Mouse (Mus musculus) liver, adult 2 months (tissue): ENCODE data around the gene Nif3l1.

Experiments
- CTCF ChIP-seq: fragments of 200-500 bp; IDR thresholded peaks from 2 replicates; pipeline ENCODE4 v1.5.1; 2011; ENCODE audit warnings: low read depth, low read length, control low read depth
- POLR2A ChIP-seq: fragments of 200-500 bp; IDR thresholded peaks from 2 replicates; pipeline ENCODE4 v1.6.1; 2011; ENCODE audit warnings: low read length, control low read depth; ENCODE audit not compliant: insufficient read depth; ENCODE audit errors: extremely low read depth

- no peak for TF ChIP-seq CTCF
- TF ChIP-seq POLR2A, result no peak
Observed at GRCm38 (mm10) chr1:58447766-58448165, 2.8 kb downstream of the Nif3l1 start.
